Mouse (Mus musculus) ES-Bruce4 (cell line): ENCODE results near the gene Myo18b. TPM values are rescaled to one million over a fixed set of nuclear protein-coding genes. Genes with fewer than 3 reads are reported as not detected.

ENCODE experiments used
- H3K27ac ChIP-seq: 2 replicates; pipeline ENCODE4 v1.5.1; 2012; ENCODE audit warnings: low read length, inconsistent platforms; ENCODE audit not compliant: insufficient read depth
- H3K27me3 ChIP-seq: 2 replicates; pipeline ENCODE4 v1.6.1; 2012; ENCODE audit warnings: mild to moderate bottlenecking, low read length, inconsistent platforms; ENCODE audit not compliant: control insufficient read depth, poor library complexity, insufficient read depth, severe bottlenecking
- H3K36me3 ChIP-seq: 2 replicates; pipeline ENCODE4 v1.6.1; 2012; ENCODE audit warnings: inconsistent platforms, mild to moderate bottlenecking, low read length, moderate library complexity; ENCODE audit not compliant: control insufficient read depth, poor library complexity, insufficient read depth, severe bottlenecking
- H3K4me1 ChIP-seq: one replicate; pipeline ENCODE4 v1.8.1; 2011; ENCODE audit warnings: low read length; ENCODE audit not compliant: control insufficient read depth, insufficient read depth
- H3K4me3 ChIP-seq: 2 replicates; pipeline ENCODE4 v1.5.1; 2011; ENCODE audit warnings: low read depth, mild to moderate bottlenecking, low read length
- H3K9ac ChIP-seq: 2 replicates; pipeline ENCODE4 v1.6.1; 2012; ENCODE audit warnings: low read depth, mild to moderate bottlenecking, inconsistent platforms; ENCODE audit not compliant: poor library complexity, severe bottlenecking
- H3K9me3 ChIP-seq: replicated peaks from 2 replicates; pipeline ENCODE4 v1.6.1; 2012; ENCODE audit warnings: mild to moderate bottlenecking, low read length, inconsistent platforms; ENCODE audit not compliant: control insufficient read depth, poor library complexity, insufficient read depth, severe bottlenecking
- CTCF ChIP-seq: IDR thresholded peaks from one replicate; pipeline ENCODE4 v1.8.1; 2011; ENCODE audit warnings: low read depth, low read length
- EP300 ChIP-seq: IDR thresholded peaks from 2 replicates; pipeline ENCODE4 v1.6.1; 2011; ENCODE audit warnings: low read depth, low read length; ENCODE audit not compliant: insufficient read depth
- POLR2A ChIP-seq: IDR thresholded peaks from one replicate; pipeline ENCODE4 v1.8.1; 2011; ENCODE audit warnings: low read length; ENCODE audit not compliant: insufficient read depth
- polyA plus RNA-seq: library from polyadenylated mRNA; stranded (reverse); fragments of >200 nt; gene quantifications from 2 replicates; pipeline ENCODE4 v1.2.4, GENCODE M21; 2011; ENCODE audit warnings: low read depth; ENCODE audit not compliant: missing spikeins, insufficient read depth, insufficient read length

The Myo18b gene
- polyA plus RNA-seq, 1 experiment = 0.69 TPM

DNA sequence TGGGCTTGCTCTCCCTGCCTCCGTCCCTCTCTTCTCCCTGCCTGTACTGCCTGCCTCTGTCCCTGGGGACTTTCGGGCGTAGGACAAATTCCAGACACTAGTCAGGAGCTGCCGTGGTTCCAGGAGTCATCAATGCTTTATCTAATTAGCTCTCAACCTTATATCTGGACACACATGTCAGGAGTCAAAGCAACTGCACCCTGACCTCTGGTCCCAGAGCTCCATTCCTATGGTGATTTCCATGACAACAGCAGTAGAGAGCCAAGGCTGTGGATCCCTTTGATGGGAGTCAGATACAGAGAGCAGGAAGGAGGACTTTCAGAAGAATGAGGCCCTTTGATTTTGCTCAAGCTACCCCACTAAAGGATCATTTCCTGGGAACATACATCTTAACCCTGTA lies 122.7 kb downstream of the Myo18b start:
- H3K4me3 ChIP-seq = no peak overlapping the region
- H3K27ac ChIP-seq = no peak overlapping the region
- no peak for TF ChIP-seq POLR2A
- no peak for TF ChIP-seq EP300
- no peak for TF ChIP-seq CTCF
- no peaks in the 10 kb centered on the region for H3K27me3 ChIP-seq
- H3K36me3 ChIP-seq = no peaks in the 10 kb centered on the region
- no peaks in the 10 kb centered on the region for H3K4me1 ChIP-seq
- no peak overlapping the region for H3K9ac ChIP-seq
- H3K9me3 ChIP-seq = no peaks in the 10 kb centered on the region

DNA sequence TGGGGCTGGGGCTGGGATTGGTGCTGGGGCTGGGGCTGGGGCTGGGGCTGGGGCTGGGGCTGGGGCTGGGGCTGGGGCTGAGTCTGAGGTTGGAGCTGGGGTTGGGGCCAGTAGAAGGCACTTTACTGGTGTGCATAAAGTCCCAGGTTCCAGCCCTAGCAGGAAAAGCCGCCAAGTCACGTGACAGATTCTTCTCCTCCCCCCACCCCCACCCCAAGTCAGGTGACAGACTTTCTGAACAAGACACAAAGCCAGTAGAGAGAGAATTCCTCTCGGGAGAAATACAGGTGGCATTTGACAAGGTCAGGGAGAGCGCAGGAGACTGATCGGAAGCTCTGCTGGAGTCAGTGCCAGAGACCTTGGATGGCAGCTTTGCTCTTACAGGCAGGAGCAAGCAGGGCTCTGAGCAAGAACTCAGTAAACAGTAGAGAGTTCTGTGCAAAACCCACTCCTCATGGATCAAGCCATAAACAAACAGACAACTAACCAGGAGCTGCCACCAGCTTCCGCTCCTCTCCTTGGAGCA lies 124.7 kb downstream of the Myo18b start:
- Histone ChIP-seq H3K9ac (no peak overlapping the region), H3K4me1 (no peaks in the 10 kb centered on the region), H3K27me3 (no peaks in the 10 kb centered on the region), H3K4me3 (no peak overlapping the region), H3K36me3 (no peaks in the 10 kb centered on the region), H3K27ac (no peak overlapping the region), H3K9me3 (no peaks in the 10 kb centered on the region)
- TF ChIP-seq EP300 (no peak), CTCF (no peak), POLR2A (no peak)

DNA sequence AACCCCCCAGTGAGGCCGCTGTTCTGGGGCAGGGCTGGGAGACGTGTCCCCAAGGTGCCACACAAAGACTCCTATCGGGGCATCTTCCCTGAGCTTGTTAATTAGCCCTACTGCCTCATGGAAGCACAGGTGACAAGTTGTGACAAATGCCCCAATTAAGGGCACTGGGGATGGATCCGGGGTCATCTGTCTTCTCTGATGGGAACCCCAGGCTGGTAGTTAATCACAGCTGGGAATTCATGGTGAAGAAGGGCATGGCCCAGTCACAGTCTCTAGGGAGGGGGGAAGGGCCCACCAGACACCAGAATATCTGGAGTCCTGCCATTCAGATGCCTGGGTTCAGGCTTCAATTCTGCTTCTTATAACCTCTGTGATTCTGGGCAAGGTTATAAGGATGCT lies 126.4 kb downstream of the Myo18b start:
- no peak overlapping the region for H3K27ac ChIP-seq
- H3K36me3 ChIP-seq = no peaks in the 10 kb centered on the region
- no peak overlapping the region for H3K9ac ChIP-seq
- no peaks in the 10 kb centered on the region for H3K4me1 ChIP-seq
- no peak overlapping the region for H3K4me3 ChIP-seq
- H3K27me3 ChIP-seq = no peaks in the 10 kb centered on the region
- H3K9me3 ChIP-seq = no peaks in the 10 kb centered on the region
- no peak for TF ChIP-seq EP300
- no peak for TF ChIP-seq POLR2A
- no peak for TF ChIP-seq CTCF

DNA sequence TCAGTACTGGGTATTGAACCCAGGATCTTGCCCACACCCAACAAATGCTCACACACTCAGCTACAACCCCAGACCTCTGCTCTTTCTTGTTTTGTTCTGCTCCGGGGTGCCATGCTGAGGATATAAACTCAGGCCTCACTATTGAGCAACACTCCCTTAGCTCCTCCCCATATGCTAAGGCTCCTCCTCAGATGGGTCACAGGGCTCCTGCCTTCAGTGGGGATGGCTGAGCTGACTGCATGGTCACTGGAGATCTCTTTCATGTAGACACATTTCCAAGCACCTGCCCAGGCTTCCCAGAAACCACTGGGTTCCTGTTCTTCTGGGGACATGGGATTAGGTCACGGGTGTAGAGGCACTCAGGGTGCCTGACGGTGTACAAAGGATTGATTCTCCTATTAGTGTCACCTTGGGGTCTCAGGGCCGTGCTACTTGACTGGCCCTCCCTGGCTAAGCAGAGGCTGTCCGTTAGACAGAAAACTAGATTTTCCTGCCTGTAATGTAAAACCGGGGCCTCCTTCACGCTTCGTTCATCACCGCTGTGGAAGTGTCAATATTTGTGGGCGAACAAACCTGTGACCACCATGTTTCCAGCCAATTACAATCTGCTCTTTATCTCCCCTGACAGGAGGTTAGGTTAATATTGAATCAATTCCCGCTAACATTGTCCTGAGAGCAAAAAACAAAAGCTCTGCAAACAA lies 127.0 kb downstream of the Myo18b start:
- no peak overlapping the region for H3K27ac ChIP-seq
- H3K9me3 ChIP-seq = no peaks in the 10 kb centered on the region
- TF ChIP-seq POLR2A = no peak
- TF ChIP-seq CTCF = no peak
- TF ChIP-seq EP300 = no peak
- H3K4me3 ChIP-seq = no peak overlapping the region
- no peaks in the 10 kb centered on the region for H3K4me1 ChIP-seq
- no peaks in the 10 kb centered on the region for H3K27me3 ChIP-seq
- no peaks in the 10 kb centered on the region for H3K36me3 ChIP-seq
- no peak overlapping the region for H3K9ac ChIP-seq

DNA sequence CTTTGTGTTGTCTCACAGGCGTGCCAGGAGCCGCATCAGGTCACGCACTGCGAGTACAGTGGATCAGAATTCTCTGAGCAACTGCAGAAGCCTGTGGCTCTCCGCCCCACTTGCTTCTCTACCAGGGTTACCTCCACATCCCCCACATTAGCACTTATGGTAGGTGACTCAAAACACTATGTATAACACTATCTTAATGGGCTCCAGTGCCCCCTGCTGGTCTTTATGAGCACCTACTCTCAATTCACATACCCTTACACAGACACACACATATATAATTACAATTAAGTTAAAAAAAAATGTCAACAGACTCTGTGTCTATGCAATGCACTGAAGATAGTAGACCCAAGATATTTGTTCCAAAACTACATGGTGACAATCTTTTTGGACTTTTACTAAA lies 127.6 kb downstream of the Myo18b start:
- H3K4me1 ChIP-seq = no peaks in the 10 kb centered on the region
- H3K9me3 ChIP-seq = no peaks in the 10 kb centered on the region
- H3K27ac ChIP-seq = no peak overlapping the region
- H3K27me3 ChIP-seq = no peaks in the 10 kb centered on the region
- H3K36me3 ChIP-seq = no peaks in the 10 kb centered on the region
- no peak overlapping the region for H3K9ac ChIP-seq
- TF ChIP-seq CTCF (no peak), POLR2A (no peak), EP300 (no peak)
- H3K4me3 ChIP-seq = no peak overlapping the region

DNA sequence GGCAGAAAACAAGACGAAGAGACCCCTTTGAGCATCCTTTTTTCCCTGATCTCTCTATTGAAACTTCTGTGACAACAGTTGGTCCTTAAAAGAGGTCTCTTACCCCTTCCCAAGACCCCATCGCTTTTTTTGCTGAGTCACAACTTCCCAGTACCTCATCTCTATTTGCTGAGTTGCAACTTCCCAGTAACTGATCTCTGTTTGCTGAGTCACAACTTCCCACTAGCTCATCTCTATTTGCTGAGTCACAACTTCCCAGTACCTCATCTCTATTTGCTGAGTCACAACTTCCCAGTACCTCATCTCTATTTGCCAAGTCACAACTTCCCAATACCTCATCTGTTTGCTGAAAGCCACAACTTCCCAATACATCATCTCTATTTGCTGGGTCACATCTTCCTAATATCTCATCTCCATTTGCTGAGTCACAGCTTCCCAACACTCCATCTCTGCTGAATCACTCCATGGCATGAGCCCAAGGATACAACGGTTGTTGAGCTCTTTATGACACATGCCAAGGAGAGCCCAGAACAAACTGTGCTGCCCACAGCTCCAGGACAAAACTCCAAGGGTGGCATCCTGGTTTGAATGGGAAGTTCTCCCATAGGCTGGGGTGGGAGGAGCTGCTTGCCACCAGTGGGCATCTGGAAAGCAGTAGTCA lies 134.6 kb downstream of the Myo18b start:
- no peak for TF ChIP-seq CTCF
- no peak for TF ChIP-seq EP300
- no peak for TF ChIP-seq POLR2A
- Histone ChIP-seq H3K27ac (no peak overlapping the region), H3K27me3 (no peaks in the 10 kb centered on the region)

More for the DNA sequence above, 134.6 kb downstream of the Myo18b start:
- H3K9ac ChIP-seq = no peak overlapping the region
- H3K4me3 ChIP-seq = no peak overlapping the region
- no peaks in the 10 kb centered on the region for H3K4me1 ChIP-seq
- H3K36me3 ChIP-seq = no peaks in the 10 kb centered on the region
- H3K9me3 ChIP-seq = no peaks in the 10 kb centered on the region
